Mouse (Mus musculus): ENCODE results near the gene Gnb2.

- TF ChIP-seq POLR2A (IDR thresholded peaks at IDR 0.05; ENCODE audit: borderline replicate concordance, extremely low read depth, low read depth, low read length) (no peak), CTCF (IDR thresholded peaks at IDR 0.05; ENCODE audit: insufficient read depth, low read length) (no peak)
Measured at GRCm38 (mm10) chr5:137530075-137530474, 3.2 kb downstream of the Gnb2 start.

All from lung, adult 2 months (tissue).